Mouse (Mus musculus): ENCODE measurements around the gene Il22ra1. TPM values are rescaled to one million over a fixed set of nuclear protein-coding genes. Genes with fewer than 3 reads are reported as not detected.

Il22ra1 gene
- polyA plus RNA-seq, 1 experiment from 2014 or later, result not detected

GRCm38 (mm10) chr4:135750896-135751295 lies 22.9 kb downstream of the Il22ra1 start:
- Histone ChIP-seq H3K4me3 (ENCODE audit: low read depth, low read length) (no peak overlapping the region), H3K9ac (replicated peaks; ENCODE audit: low read depth) (no peak overlapping the region), H3K4me1 (ENCODE audit: insufficient read depth, low read depth, low read length) (no peaks in the 10 kb centered on the region), H3K4me2 (replicated peaks; ENCODE audit: low read depth, low read length) (no peak overlapping the region), H3K36me3 (ENCODE audit: insufficient read depth, low read length) (no peaks in the 10 kb centered on the region), H3K9me3 (ENCODE audit: low read length) (no peaks in the 10 kb centered on the region), H3K27me3 (replicated peaks; ENCODE audit: insufficient read depth, low read length) (no peaks in the 10 kb centered on the region), H3K27ac (ENCODE audit: low read length) (no peak overlapping the region)
- no peak for ATAC-seq
- WGBS, result 80% methylated on average over 8 of the region's 8 CpGs
- TF ChIP-seq EP300 (IDR thresholded peaks at IDR 0.05) (no peak), CTCF (IDR thresholded peaks at IDR 0.05) (peak; percentile 26; the same call in 1 of the 2 replicates)
- no peak for DNase-seq (ENCODE audit: low spot score)

DNA sequence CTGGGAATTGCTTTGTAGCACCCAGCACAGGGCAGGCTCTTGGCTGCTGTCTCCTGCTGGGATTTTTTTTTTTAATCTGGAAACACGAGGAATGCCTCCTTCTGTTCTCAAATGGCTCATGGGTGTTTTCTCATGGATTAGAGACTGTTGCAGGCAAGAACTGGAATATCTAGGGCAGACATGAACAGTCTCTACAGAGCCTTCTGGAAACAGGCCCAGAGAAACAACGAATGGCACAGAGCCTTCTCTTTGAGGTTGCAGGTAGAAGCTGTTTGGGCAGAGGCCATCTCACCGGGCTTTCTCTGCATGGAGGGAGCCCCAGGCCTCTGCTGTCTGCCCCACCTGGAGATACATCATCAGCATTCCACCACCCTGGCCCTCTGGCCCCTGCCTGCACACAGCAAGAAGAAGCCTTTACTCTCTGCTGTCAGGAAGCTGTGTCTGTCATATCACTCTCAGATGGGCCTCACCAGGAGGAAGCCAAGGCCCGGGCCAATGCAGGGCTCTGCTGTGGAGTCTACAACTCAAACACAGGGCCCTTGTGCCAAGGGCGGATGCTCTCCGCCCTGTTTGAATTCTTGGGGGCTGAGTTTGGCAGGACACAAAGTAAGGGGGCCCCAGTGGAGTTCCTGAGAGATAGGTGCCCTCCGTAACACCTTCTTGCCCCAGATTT lies 24.3 kb downstream of the Il22ra1 start:
- WGBS, result 64% methylated on average over 7 of the region's 7 CpGs
- no peaks in the 10 kb centered on the region for H3K36me3 ChIP-seq (ENCODE audit: insufficient read depth, low read length)
- no peak for TF ChIP-seq EP300 (IDR thresholded peaks at IDR 0.05)
- TF ChIP-seq CTCF (IDR thresholded peaks at IDR 0.05), result no peak
- H3K9ac ChIP-seq (replicated peaks; ENCODE audit: low read depth), result no peak overlapping the region
- H3K27ac ChIP-seq (ENCODE audit: low read length), result no peak overlapping the region
- no peak overlapping the region for H3K4me2 ChIP-seq (replicated peaks; ENCODE audit: low read depth, low read length)
- no peaks in the 10 kb centered on the region for H3K9me3 ChIP-seq (ENCODE audit: low read length)
- no peak overlapping the region for H3K4me3 ChIP-seq (ENCODE audit: low read depth, low read length)
- no peaks in the 10 kb centered on the region for H3K4me1 ChIP-seq (ENCODE audit: insufficient read depth, low read depth, low read length)
- ATAC-seq (no peak), DNase-seq (ENCODE audit: low spot score) (no peak)
- H3K27me3 ChIP-seq (replicated peaks; ENCODE audit: insufficient read depth, low read length), result no peaks in the 10 kb centered on the region

DNA sequence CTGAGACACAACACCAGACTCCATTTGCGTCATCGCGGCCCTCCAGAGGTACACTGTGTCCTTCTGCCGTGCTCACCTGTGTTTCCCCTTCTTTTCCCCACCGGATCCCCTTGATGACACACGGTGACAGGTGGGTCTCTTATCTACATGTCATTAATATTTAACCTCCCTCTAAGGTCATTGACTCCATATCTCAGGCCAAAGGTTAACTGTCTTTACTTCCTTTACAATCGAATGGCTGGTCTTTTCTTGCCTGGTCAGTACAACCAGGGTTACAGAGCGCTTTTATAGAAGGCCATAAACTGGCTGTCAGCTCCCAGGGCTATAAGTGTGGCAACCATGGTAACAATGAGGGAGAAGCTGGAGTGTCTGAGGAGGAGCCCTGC lies 24.8 kb downstream of the Il22ra1 start:
- no peak for TF ChIP-seq EP300 (IDR thresholded peaks at IDR 0.05)
- no peak for TF ChIP-seq CTCF (IDR thresholded peaks at IDR 0.05)
- ATAC-seq (no peak), DNase-seq (ENCODE audit: low spot score) (no peak)
- 50% methylated on average over 8 of the region's 8 CpGs for WGBS
- Histone ChIP-seq H3K27me3 (replicated peaks; ENCODE audit: insufficient read depth, low read length) (no peaks in the 10 kb centered on the region), H3K9ac (replicated peaks; ENCODE audit: low read depth) (no peak overlapping the region), H3K4me3 (ENCODE audit: low read depth, low read length) (no peak overlapping the region), H3K36me3 (ENCODE audit: insufficient read depth, low read length) (no peaks in the 10 kb centered on the region), H3K27ac (ENCODE audit: low read length) (no peak overlapping the region), H3K4me2 (replicated peaks; ENCODE audit: low read depth, low read length) (no peak overlapping the region), H3K9me3 (ENCODE audit: low read length) (no peaks in the 10 kb centered on the region), H3K4me1 (ENCODE audit: insufficient read depth, low read depth, low read length) (no peaks in the 10 kb centered on the region)

DNA sequence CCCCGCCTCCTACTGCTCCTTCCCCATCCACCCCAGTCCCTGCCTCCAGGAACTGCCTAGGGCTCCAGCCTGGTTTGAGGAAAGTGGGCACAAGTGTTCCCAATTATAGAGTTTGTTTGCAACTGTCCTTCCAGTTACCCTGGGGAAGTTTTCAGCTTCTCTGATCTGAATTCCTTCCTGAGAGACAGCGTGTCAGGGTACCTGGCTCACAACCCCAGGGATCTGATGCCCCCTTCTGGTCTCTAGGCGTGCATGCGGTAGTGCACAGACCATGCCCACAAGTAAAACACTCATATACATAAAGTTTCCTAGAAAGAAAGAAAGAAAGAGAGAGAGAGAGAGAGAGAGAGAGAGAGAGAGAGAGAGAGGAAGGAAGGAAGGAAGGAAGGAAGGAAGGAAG lies 30.4 kb downstream of the Il22ra1 start:
- no peak for DNase-seq (ENCODE audit: low spot score)
- Histone ChIP-seq H3K27ac (ENCODE audit: low read length) (no peak overlapping the region), H3K9me3 (ENCODE audit: low read length) (no peaks in the 10 kb centered on the region), H3K36me3 (ENCODE audit: insufficient read depth, low read length) (no peaks in the 10 kb centered on the region), H3K4me1 (ENCODE audit: insufficient read depth, low read depth, low read length) (no peaks in the 10 kb centered on the region), H3K27me3 (replicated peaks; ENCODE audit: insufficient read depth, low read length) (no peaks in the 10 kb centered on the region), H3K9ac (replicated peaks; ENCODE audit: low read depth) (no peak overlapping the region), H3K4me3 (ENCODE audit: low read depth, low read length) (no peak overlapping the region), H3K4me2 (replicated peaks; ENCODE audit: low read depth, low read length) (no peak overlapping the region)
- no peak for ATAC-seq
- TF ChIP-seq CTCF (IDR thresholded peaks at IDR 0.05) (peak; percentile 51), EP300 (IDR thresholded peaks at IDR 0.05) (no peak)
- WGBS, result 33% methylated on average over 4 of the region's 4 CpGs

- Histone ChIP-seq H3K27ac (ENCODE audit: low read length) (no peak overlapping the region), H3K27me3 (replicated peaks; ENCODE audit: insufficient read depth, low read length) (no peaks in the 10 kb centered on the region), H3K9ac (replicated peaks; ENCODE audit: low read depth) (no peak overlapping the region), H3K9me3 (ENCODE audit: low read length) (no peaks in the 10 kb centered on the region), H3K36me3 (ENCODE audit: insufficient read depth, low read length) (no peaks in the 10 kb centered on the region), H3K4me2 (replicated peaks; ENCODE audit: low read depth, low read length) (no peak overlapping the region), H3K4me1 (ENCODE audit: insufficient read depth, low read depth, low read length) (no peaks in the 10 kb centered on the region), H3K4me3 (ENCODE audit: low read depth, low read length) (no peak overlapping the region)
- no peak for DNase-seq (ENCODE audit: low spot score)
- ATAC-seq, result no peak
- 57% methylated on average over 5 of the region's 6 CpGs for WGBS
- TF ChIP-seq EP300 (IDR thresholded peaks at IDR 0.05) (no peak), CTCF (IDR thresholded peaks at IDR 0.05) (no peak)
Observed at GRCm38 (mm10) chr4:135758825-135759224, 30.9 kb downstream of the Il22ra1 start.

DNA sequence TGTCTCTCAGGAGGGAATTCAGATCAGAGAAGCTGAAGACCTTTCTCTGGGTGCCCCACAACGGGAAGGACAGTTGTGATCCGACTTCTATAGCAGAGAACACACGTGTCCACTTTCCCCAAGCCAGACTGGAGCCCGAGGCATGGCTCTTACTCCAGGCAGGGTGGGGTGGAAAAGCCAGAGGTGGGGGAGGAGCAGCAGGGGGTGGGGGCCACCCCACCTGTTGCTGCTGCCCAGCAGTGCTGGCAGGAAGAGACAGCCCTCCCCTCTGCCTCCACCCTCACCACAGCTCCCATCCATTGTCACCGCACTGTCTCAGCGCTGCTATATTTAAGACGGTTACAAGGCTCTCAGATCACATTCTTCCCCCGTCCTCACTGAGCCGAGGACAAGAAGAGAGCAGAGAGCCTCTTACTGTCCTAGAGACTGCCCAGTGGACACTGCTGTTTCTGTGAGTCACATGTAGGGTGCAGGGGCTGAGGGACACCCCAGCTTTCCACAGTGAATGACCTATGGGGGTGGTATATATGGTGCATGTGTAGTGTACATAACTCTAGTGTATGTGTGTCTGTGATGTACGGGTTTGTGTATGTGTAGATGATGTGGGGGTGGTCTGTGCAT lies 31.5 kb downstream of the Il22ra1 start, which contains the start of gene Myom3:
TSS of gene Myom3 (plus strand) at position 360 of the 621 bp plus-strand sequence.
- Histone ChIP-seq H3K4me3 (ENCODE audit: low read depth, low read length) (no peak within 1 kb of the TSS), H3K4me2 (replicated peaks; ENCODE audit: low read depth, low read length) (no peak within 1 kb of the TSS), H3K9me3 (ENCODE audit: low read length) (no peaks in the 10 kb centered on the region), H3K36me3 (ENCODE audit: insufficient read depth, low read length) (no peaks in the 10 kb centered on the region), H3K9ac (replicated peaks; ENCODE audit: low read depth) (no peak within 1 kb of the TSS), H3K27ac (ENCODE audit: low read length) (no peak within 1 kb of the TSS), H3K4me1 (ENCODE audit: insufficient read depth, low read depth, low read length) (no peaks in the 10 kb centered on the region), H3K27me3 (replicated peaks; ENCODE audit: insufficient read depth, low read length) (no peaks in the 10 kb centered on the region)
- no peak for TF ChIP-seq EP300 (IDR thresholded peaks at IDR 0.05)
- no peak for TF ChIP-seq CTCF (IDR thresholded peaks at IDR 0.05)
- DNase-seq (ENCODE audit: low spot score), result no peak
- no peak for ATAC-seq
- 48% methylated on average over 10 of the region's 10 CpGs for WGBS

Measured in lung, postnatal 0 days (tissue).